Mouse (Mus musculus) brain, embryonic 14.5 days (tissue): ENCODE measurements around the gene Gmnc.

ENCODE experiments used
- CTCF ChIP-seq: fragments of 200-500 bp; IDR thresholded peaks from 2 replicates; pipeline ENCODE4 v1.5.1; 2012; ENCODE audit warnings: inconsistent platforms, mild to moderate bottlenecking, moderate library complexity, borderline replicate concordance; ENCODE audit not compliant: insufficient read depth, insufficient read length; ENCODE audit errors: extremely low read depth
- POLR2A ChIP-seq: fragments of 200-500 bp; IDR thresholded peaks from 2 replicates; pipeline ENCODE4 v1.6.1; 2012; ENCODE audit warnings: mild to moderate bottlenecking, inconsistent platforms, borderline replicate concordance; ENCODE audit not compliant: poor library complexity, insufficient read depth, insufficient read length, severe bottlenecking; ENCODE audit errors: extremely low read depth

DNA sequence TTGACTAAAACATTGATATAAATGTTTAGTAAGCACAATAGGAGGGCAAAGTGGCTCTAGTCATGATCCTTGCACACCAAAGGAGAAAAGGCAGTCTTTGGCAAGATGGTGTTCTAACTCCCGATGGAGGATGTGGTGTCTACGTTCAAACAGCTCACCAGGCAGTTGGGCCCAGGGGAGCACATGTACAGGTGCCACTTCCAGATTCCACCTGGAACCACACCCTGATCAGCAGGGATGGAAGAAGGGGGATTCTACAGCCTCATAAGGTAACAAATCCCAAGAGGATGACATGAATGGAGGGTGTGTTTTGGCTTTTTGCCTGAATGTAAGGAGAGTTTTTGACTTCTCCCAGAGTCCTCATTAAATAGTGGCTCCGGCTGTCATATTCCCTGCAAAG, 39.9 kb downstream of the Gmnc start:
- TF ChIP-seq POLR2A (no peak), CTCF (no peak)
